Mouse (Mus musculus) spleen, adult 2 months (tissue): ENCODE data around the gene Trpm4.

Source experiments
- CTCF ChIP-seq: fragments of 200-500 bp; IDR thresholded peaks from 2 replicates; pipeline ENCODE4 v1.5.1; 2011; ENCODE audit warnings: mild to moderate bottlenecking, inconsistent platforms; ENCODE audit not compliant: insufficient read depth, insufficient read length, insufficient replicate concordance; ENCODE audit errors: extremely low read depth
- POLR2A ChIP-seq: fragments of 200-500 bp; IDR thresholded peaks from 2 replicates; pipeline ENCODE4 v1.6.1; 2011; ENCODE audit warnings: low read depth, low read length, inconsistent platforms

GRCm38 (mm10) chr7:45372371-45372770 lies 38.8 kb upstream of the Trpm4 start:
- no peak for TF ChIP-seq CTCF
- no peak for TF ChIP-seq POLR2A
